In the genomic region with DNA sequence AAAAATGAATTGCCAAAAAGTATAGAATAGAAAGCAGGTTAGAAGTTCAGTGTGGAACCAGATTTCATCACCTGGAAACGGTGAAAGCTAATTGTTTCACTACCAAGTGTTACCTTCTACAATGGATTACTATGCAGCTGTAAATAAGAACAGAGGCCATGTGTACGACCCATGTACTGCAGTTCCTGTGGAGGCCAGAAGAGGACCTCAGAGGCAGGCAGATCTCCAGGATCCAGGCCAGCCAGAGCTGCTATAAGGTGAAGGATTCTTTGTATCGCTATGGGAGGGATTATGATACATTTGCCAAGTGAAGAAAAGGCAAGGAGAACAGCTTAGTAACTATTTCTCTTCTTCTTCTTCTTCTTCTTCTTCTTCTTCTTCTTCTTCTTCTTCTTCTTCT, we compare ENCODE assay signal across 14 mouse cellular contexts.
"Had no signal": no experiment of that assay in that cellular context is flagged by ENCODE, and none has a peak within 500 bp of the region (broad histone marks: within the 10 kb centered on the region; RNA-seq: fewer than 3 reads in every experiment).

No protein-coding gene starts in this region.

- H3K4me2 ChIP-seq: lung, embryonic 14.5 days; midbrain, embryonic 12.5 days; neural tube, embryonic 12.5 days had no signal

- H3K4me3 ChIP-seq: midbrain, embryonic 10.5 days; midbrain, embryonic 12.5 days; neural tube, embryonic 12.5 days had no signal

- DNase-seq: lung, adult 18-20 months; lung, embryonic 14.5 days; lung, postnatal 10 days; lung, postnatal 4 days; midbrain, embryonic 14.5 days; right cerebral cortex, postnatal 14 days; spleen, adult 18-20 months; thymus, postnatal 14 days; thymus, postnatal 36 days had no signal

- ATAC-seq: midbrain, embryonic 16.5 days had no signal

- H3K9me3 ChIP-seq: midbrain, embryonic 10.5 days; midbrain, embryonic 12.5 days; neural tube, embryonic 12.5 days had no signal

- H3K4me1 ChIP-seq: neural tube, embryonic 12.5 days had no signal

- H3K27me3 ChIP-seq: midbrain, embryonic 12.5 days; neural tube, embryonic 12.5 days had no signal

- H3K27ac ChIP-seq: liver, embryonic 14.5 days; midbrain, embryonic 12.5 days; neural tube, embryonic 12.5 days had no signal

- H3K36me3 ChIP-seq: midbrain, embryonic 10.5 days; midbrain, embryonic 12.5 days; neural tube, embryonic 12.5 days had no signal

- H3K9ac ChIP-seq: liver, embryonic 14.5 days; lung, embryonic 14.5 days; midbrain, embryonic 12.5 days; neural tube, embryonic 12.5 days had no signal
